ENCODE assay signal across 41 mouse cellular contexts in genomic region chr11:14598976-14599375, GRCm38 (mm10). TPM values are rescaled to one million over a fixed set of nuclear protein-coding genes. Genes with fewer than 3 reads are reported as not detected.
"Had no signal": no experiment of that assay in that cellular context is flagged by ENCODE, and none has a peak within 500 bp of the region (broad histone marks: within the 10 kb centered on the region; RNA-seq: fewer than 3 reads in every experiment).

Gene Pom121l12 (plus strand): TSS chr11:14599276.

- ATAC-seq: hindbrain, embryonic 16.5 days; hindbrain, postnatal 0 days; inflammation-experienced regulatory T-cells, adult 6 months; intestine, embryonic 15.5 days; intestine, embryonic 16.5 days; intestine, postnatal 0 days had no signal

- H3K4me3 ChIP-seq: heart, embryonic 10.5 days; heart, embryonic 12.5 days; heart, embryonic 13.5 days; heart, embryonic 15.5 days; hindbrain, embryonic 10.5 days; hindbrain, embryonic 12.5 days; hindbrain, embryonic 13.5 days; hindbrain, embryonic 15.5 days; intestine, embryonic 15.5 days; kidney, embryonic 15.5 days; layer of hippocampus, adult 2 months had no signal

- H3K36me3 ChIP-seq: heart, embryonic 10.5 days; heart, embryonic 12.5 days; heart, embryonic 13.5 days; heart, embryonic 15.5 days; hindbrain, embryonic 10.5 days; hindbrain, embryonic 12.5 days; hindbrain, embryonic 13.5 days; hindbrain, embryonic 15.5 days; intestine, embryonic 15.5 days; kidney, embryonic 15.5 days had no signal

- DNase-seq: heart, postnatal 10 days; heart, postnatal 14 days; heart, postnatal 36 days; heart, postnatal 4 days; kidney, adult 11 months; kidney, adult 18-20 months; kidney, adult 2 months; kidney, adult 8-10 months; kidney, adult 9 months; kidney, postnatal 10 days; kidney, postnatal 14 days; kidney, postnatal 4 days; layer of hippocampus, adult 9-11 months; layer of hippocampus, postnatal 36 days had no signal

- H3K4me2 ChIP-seq: heart, embryonic 11.5 days; heart, embryonic 12.5 days; heart, embryonic 13.5 days; heart, embryonic 15.5 days; hindbrain, embryonic 12.5 days; hindbrain, embryonic 13.5 days; hindbrain, embryonic 14.5 days; hindbrain, embryonic 15.5 days; intestine, embryonic 15.5 days; kidney, embryonic 15.5 days had no signal

- H3K9ac ChIP-seq: heart, embryonic 12.5 days; heart, embryonic 13.5 days; heart, embryonic 15.5 days; hindbrain, embryonic 12.5 days; hindbrain, embryonic 13.5 days; hindbrain, embryonic 14.5 days; hindbrain, embryonic 15.5 days; intestine, embryonic 15.5 days; kidney, embryonic 15.5 days had no signal

- H3K4me1 ChIP-seq: heart, embryonic 10.5 days; heart, embryonic 12.5 days; heart, embryonic 13.5 days; heart, embryonic 15.5 days; hindbrain, embryonic 10.5 days; hindbrain, embryonic 12.5 days; hindbrain, embryonic 13.5 days; hindbrain, embryonic 15.5 days; intestine, embryonic 15.5 days; kidney, embryonic 15.5 days had no signal

- H3K27me3 ChIP-seq: heart, embryonic 12.5 days; heart, embryonic 13.5 days; heart, embryonic 15.5 days; hindbrain, embryonic 12.5 days; hindbrain, embryonic 13.5 days; hindbrain, embryonic 15.5 days; intestine, embryonic 15.5 days; kidney, embryonic 15.5 days had no signal

- H3K9me3 ChIP-seq: heart, embryonic 10.5 days; heart, embryonic 12.5 days; heart, embryonic 13.5 days; heart, embryonic 15.5 days; hindbrain, embryonic 10.5 days; hindbrain, embryonic 12.5 days; hindbrain, embryonic 13.5 days; hindbrain, embryonic 15.5 days; intestine, embryonic 15.5 days; kidney, embryonic 15.5 days had no signal

- H3K27ac ChIP-seq: heart, embryonic 10.5 days; heart, embryonic 13.5 days; heart, embryonic 15.5 days; hindbrain, embryonic 10.5 days; hindbrain, embryonic 12.5 days; hindbrain, embryonic 13.5 days; hindbrain, embryonic 14.5 days; hindbrain, embryonic 15.5 days; hindbrain, postnatal 0 days; intestine, embryonic 15.5 days; kidney, embryonic 15.5 days; kidney, postnatal 0 days; layer of hippocampus, adult 2 months had no signal

RNA-seq across cellular contexts. Expression of gene Pom121l12, which starts in this region (rescaled TPM):
- polyA plus RNA-seq: heart, embryonic 10.5 days; heart, embryonic 11.5 days; heart, embryonic 12.5 days; heart, embryonic 13.5 days; heart, embryonic 14.5 days; heart, embryonic 15.5 days; heart, embryonic 16.5 days; heart, postnatal 0 days; hindbrain, embryonic 10.5 days; hindbrain, embryonic 11.5 days; hindbrain, embryonic 12.5 days; hindbrain, embryonic 13.5 days; hindbrain, embryonic 14.5 days; hindbrain, embryonic 15.5 days; hindbrain, embryonic 16.5 days; hindbrain, postnatal 0 days; inflammation-experienced regulatory T-cells, adult 6 months; intestine, embryonic 14.5 days; intestine, embryonic 15.5 days; intestine, embryonic 16.5 days; intestine, postnatal 0 days; kidney, adult 2 months; kidney, embryonic 14.5 days; kidney, embryonic 15.5 days; kidney, embryonic 16.5 days; kidney, postnatal 0 days; large intestine, adult 2 months had no signal
